ENCODE assay signal across 12 mouse cellular contexts in genomic region chr12:71885170-71885574, GRCm38 (mm10). TPM values are rescaled to one million over a fixed set of nuclear protein-coding genes. Genes with fewer than 3 reads are reported as not detected.
A peak's percentile ranks its signal among the peaks of the same experiment; 100 is the strongest.
DNase-seq lines count a peak whose midpoint lies in the region; ATAC-seq and TF ChIP-seq lines count a peak whose summit lies in the region.
"Had no signal": no experiment of that assay in that cellular context is flagged by ENCODE, and none has a peak within 500 bp of the region (broad histone marks: within the 10 kb centered on the region; RNA-seq: fewer than 3 reads in every experiment).

No protein-coding gene starts in this region.

- peaks cover 10% of the 10 kb centered on the region for H3K36me3 ChIP-seq in liver, embryonic 13.5 days
- peaks cover 14% of the 10 kb centered on the region for H3K36me3 ChIP-seq in liver, embryonic 12.5 days
- no peaks in the 10 kb centered on the region for H3K36me3 ChIP-seq in heart, embryonic 15.5 days
- H3K36me3 ChIP-seq in small intestine, adult 2 months (ENCODE audit: control insufficient read depth, insufficient read depth, low read length): no peaks in the 10 kb centered on the region
- H3K36me3 ChIP-seq: limb, embryonic 12.5 days; neural tube, embryonic 13.5 days had no signal

- no peak overlapping the region for H3K9ac ChIP-seq in liver, embryonic 13.5 days
- H3K9ac ChIP-seq in liver, embryonic 12.5 days: no peak overlapping the region
- H3K9ac ChIP-seq in heart, embryonic 15.5 days: no peak overlapping the region
- H3K9ac ChIP-seq: limb, embryonic 12.5 days; neural tube, embryonic 13.5 days had no signal

- no peak overlapping the region for H3K4me3 ChIP-seq in liver, embryonic 13.5 days (replicated peaks)
- no peak overlapping the region for H3K4me3 ChIP-seq in liver, embryonic 12.5 days
- no peak overlapping the region for H3K4me3 ChIP-seq in heart, embryonic 15.5 days
- no peak overlapping the region for H3K4me3 ChIP-seq in small intestine, adult 2 months (ENCODE audit: low read depth, low read length)
- H3K4me3 ChIP-seq: erythroblast, embryonic 14.5 days; limb, embryonic 12.5 days; neural tube, embryonic 13.5 days had no signal

- DNase-seq in liver, embryonic 13.5 days: no peak
- DNase-seq in brain, adult 2 months (ENCODE audit: low read depth, low spot score): peak; percentile 51
- DNase-seq in urinary bladder, postnatal 4 days (ENCODE audit: low spot score in 2 of 2): no peak
- no peak for DNase-seq in testis, postnatal 14 days (ENCODE audit: low spot score)
- DNase-seq: cerebellum, adult 11 months had no signal

- WGBS in liver, embryonic 13.5 days (ENCODE audit: insufficient replicate concordance): 72% methylated on average over 2 of the region's 2 CpGs
- 68% methylated on average over 2 of the region's 2 CpGs for WGBS in liver, embryonic 12.5 days (ENCODE audit: insufficient replicate concordance)
- WGBS in heart, embryonic 15.5 days: 14% methylated on average over 2 of the region's 2 CpGs
- 13% methylated on average over 2 of the region's 2 CpGs for WGBS in small intestine, adult 2 months

- no peak for TF ChIP-seq CTCF in small intestine, adult 2 months (IDR thresholded peaks at IDR 0.05; ENCODE audit: extremely low read depth, insufficient read length, insufficient replicate concordance, low read depth, low read length)

- no peak overlapping the region for H3K4me2 ChIP-seq in liver, embryonic 13.5 days
- no peak overlapping the region for H3K4me2 ChIP-seq in liver, embryonic 12.5 days
- peak overlapping the region; percentile 49; the same call in 1 of the 2 replicates for H3K4me2 ChIP-seq in heart, embryonic 15.5 days
- H3K4me2 ChIP-seq: limb, embryonic 12.5 days; neural tube, embryonic 13.5 days had no signal

- no peak for ATAC-seq in liver, embryonic 13.5 days (ENCODE audit: low read depth)
- no peak for ATAC-seq in liver, embryonic 12.5 days
- ATAC-seq in heart, embryonic 15.5 days (replicated peaks; ENCODE audit: insufficient number of reproducible peaks, insufficient read depth, low FRiP score, low read depth): peak; percentile 59; the same call in 1 of the 2 replicates
- no peak for ATAC-seq in granulocyte monocyte progenitor cell, adult 5-6 weeks (replicated peaks; ENCODE audit: poor library complexity, severe bottlenecking)

- peaks cover 90% of the 10 kb centered on the region for H3K4me1 ChIP-seq in liver, embryonic 13.5 days (replicated peaks)
- peaks cover 98% of the 10 kb centered on the region for H3K4me1 ChIP-seq in liver, embryonic 12.5 days
- H3K4me1 ChIP-seq in heart, embryonic 15.5 days (replicated peaks): peaks cover 91% of the 10 kb centered on the region
- H3K4me1 ChIP-seq in small intestine, adult 2 months (ENCODE audit: control insufficient read depth, insufficient read depth, insufficient read length, low read length): peaks cover 51% of the 10 kb centered on the region; the same call in 1 of the 2 replicates

- peak overlapping the region; percentile 50; the same call in 1 of the 2 replicates for H3K27ac ChIP-seq in liver, embryonic 13.5 days
- no peak overlapping the region for H3K27ac ChIP-seq in liver, embryonic 12.5 days
- H3K27ac ChIP-seq in heart, embryonic 15.5 days: peak overlapping the region; percentile 91
- peak overlapping the region; percentile 80 for H3K27ac ChIP-seq in small intestine, adult 2 months (ENCODE audit: insufficient read depth, low read depth, low read length)
- H3K27ac ChIP-seq: limb, embryonic 12.5 days; neural tube, embryonic 13.5 days had no signal

- H3K9me3 ChIP-seq in liver, embryonic 13.5 days (replicated peaks): no peaks in the 10 kb centered on the region
- no peaks in the 10 kb centered on the region for H3K9me3 ChIP-seq in liver, embryonic 12.5 days (replicated peaks)
- H3K9me3 ChIP-seq in heart, embryonic 15.5 days (replicated peaks): no peaks in the 10 kb centered on the region
- H3K9me3 ChIP-seq: limb, embryonic 12.5 days; neural tube, embryonic 13.5 days had no signal

- TF ChIP-seq POLR2A in small intestine, adult 2 months (IDR thresholded peaks at IDR 0.05; ENCODE audit: low read depth, low read length): no peak

- no peaks in the 10 kb centered on the region for H3K27me3 ChIP-seq in liver, embryonic 13.5 days
- H3K27me3 ChIP-seq in liver, embryonic 12.5 days (replicated peaks): no peaks in the 10 kb centered on the region
- H3K27me3 ChIP-seq in heart, embryonic 15.5 days: no peaks in the 10 kb centered on the region
- no peaks in the 10 kb centered on the region for H3K27me3 ChIP-seq in small intestine, adult 2 months (ENCODE audit: control insufficient read depth, insufficient read depth, low read length)
- H3K27me3 ChIP-seq: limb, embryonic 12.5 days; neural tube, embryonic 13.5 days had no signal

RNA-seq across cellular contexts. Expression of gene Daam1, which starts 54.3 kb away (rescaled TPM):
- polyA plus RNA-seq in liver, embryonic 13.5 days (2015; fragmentation: Nextera tagmentation; extraction: Ambion mirVana): 8.8 and 11.1 TPM in 2 replicates
- polyA plus RNA-seq in liver, embryonic 12.5 days (2016; fragmentation: Nextera tagmentation; extraction: Ambion mirVana): 10.7 and 11.2 TPM in 2 replicates
- 20.9 and 21.4 TPM in 2 replicates for polyA plus RNA-seq in heart, embryonic 15.5 days (2015; fragmentation: Nextera tagmentation; extraction: Ambion mirVana)
- polyA plus RNA-seq in small intestine, adult 2 months (2012; rRNA removed): 1.2 and 2.4 TPM in 2 replicates
- total RNA-seq in granulocyte monocyte progenitor cell, adult 5-6 weeks (2014; fragmentation: Nextera tagmentation): 8.8 and 9.4 TPM in 2 replicates
- 17.8 and 18.4 TPM in 2 replicates for total RNA-seq in granulocyte monocyte progenitor cell, adult 5-6 weeks (2017)
